Mouse (Mus musculus) spleen, postnatal 36 days (tissue): ENCODE measurements around the gene 2410131K14Rik.

ENCODE experiments used
- DNase-seq, 2 experiments: peaks; one replicate each; pipeline ENCODE4 v3.0.0; 2022; ENCODE audit warnings: low spot score in 2 of 2, mixed read lengths in 1 of 2

2410131K14Rik gene

DNA sequence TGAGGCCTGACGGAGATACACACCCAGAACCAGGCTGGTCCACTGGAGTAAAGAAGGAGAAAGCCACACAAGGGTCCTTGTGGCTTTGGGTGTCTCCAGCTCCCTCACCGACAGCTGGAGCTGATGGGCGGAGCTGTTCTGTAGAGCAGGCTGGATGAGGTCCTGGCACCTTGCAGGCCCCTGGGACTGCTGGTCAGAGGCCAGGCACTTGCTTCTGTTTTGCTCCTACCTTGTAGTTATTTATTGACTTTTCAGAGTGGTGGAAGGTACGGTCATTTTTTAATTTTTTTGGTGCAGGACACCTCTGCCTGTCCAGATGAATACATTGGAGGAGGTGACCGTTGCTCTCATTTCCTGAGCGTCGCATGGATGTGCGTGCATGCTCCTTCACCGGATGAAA lies 16.2 kb downstream of the 2410131K14Rik start:
- DNase-seq = no peak

DNA sequence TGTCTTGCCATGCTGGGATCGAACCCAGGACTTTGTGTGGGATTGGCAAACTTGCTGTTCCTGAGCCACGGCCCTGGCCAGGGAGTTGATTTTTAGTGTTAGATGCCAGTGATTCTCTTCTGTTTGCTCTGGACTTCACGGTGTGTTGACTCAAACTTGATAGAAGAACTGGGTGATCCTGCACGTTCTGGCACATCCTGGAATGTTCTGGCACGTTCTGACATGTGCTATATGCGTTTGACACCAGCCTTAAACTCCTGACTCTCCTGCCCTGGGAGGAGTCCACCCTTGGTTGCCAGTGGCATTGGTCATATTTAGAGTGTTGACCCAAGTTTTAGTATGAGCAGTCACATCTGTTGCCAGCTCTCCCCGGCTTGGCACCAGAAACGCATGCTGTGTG lies 17.4 kb downstream of the 2410131K14Rik start:
- no peak for DNase-seq

DNA sequence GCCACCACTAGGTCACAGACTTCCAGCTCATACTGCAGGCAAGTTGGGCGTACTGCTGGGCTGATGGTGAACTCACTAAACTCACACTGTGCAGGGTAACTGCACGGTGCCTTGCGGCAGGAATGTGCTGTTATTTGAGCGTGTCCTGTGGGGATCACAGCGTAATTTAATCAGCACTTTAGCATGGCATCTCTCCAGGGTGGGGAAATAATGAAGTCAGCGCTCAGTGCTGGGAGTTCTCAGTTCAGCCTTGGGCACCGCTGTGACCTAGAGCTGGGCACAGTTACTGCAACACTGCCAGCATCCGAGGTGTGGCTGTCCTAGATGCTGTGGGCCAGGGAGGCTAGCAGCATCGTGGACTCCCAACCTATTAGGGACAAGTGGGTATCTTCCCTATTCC lies 19.3 kb downstream of the 2410131K14Rik start:
- DNase-seq = no peak

DNA sequence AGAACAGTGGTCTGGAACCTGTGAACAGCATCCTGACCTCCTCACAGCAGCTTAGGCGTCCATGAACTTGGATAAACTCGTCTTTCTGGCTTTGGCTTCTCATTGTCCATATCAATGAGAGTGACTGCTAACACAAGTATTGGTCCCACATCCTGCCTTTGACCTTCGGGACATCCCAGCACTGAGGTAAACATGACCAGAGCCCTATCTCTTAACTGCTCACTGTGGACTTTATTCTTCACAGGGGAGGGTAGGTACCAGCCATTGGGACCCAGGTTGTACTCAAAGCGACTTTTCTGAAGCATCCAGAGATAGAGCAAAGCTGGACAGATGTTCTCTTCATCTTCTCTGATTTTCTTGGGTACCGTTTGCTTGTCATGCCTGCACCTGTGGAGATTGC lies 20.3 kb downstream of the 2410131K14Rik start:
- DNase-seq = no peak

DNA sequence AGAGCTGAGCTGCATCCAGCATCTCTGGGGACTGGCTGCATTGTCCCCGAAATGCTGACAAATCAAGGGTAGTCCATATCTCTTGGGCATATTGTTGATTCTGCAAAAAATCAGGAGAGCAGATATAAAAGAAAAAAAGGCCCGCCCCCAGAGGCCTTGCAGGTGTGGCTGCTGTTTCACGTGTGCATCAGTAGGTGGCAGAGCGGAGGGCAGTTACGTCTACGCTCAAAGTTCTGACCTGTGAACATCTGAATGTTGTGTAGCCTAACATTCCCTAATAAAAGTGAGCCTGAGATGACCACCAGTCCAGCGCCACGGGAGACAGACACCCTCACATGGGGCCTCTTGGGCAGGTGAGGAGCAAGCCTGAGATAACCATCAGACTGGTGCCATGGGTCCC lies 21.3 kb downstream of the 2410131K14Rik start:
- DNase-seq = no peak

DNA sequence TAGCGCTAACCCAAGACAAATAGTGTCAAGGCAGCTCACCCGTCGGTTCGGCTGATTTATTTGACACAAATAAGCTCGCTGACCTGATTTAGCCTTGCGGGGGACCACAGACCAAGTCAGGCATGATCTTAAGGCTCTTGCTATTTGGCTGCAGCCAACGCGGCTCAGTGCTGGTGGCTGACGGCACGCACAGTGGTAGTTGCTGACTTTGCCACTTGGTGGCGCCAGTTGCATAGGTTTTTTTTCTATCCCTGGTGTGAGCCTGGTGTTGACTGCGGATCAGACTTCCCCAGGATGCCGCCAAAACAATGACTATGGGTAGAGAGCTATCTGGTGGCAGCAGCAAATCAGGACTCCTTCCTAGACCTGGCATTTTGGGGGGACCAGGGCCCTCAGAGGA lies 24.0 kb downstream of the 2410131K14Rik start:
- DNase-seq = peak; percentile 43 to 61

DNA sequence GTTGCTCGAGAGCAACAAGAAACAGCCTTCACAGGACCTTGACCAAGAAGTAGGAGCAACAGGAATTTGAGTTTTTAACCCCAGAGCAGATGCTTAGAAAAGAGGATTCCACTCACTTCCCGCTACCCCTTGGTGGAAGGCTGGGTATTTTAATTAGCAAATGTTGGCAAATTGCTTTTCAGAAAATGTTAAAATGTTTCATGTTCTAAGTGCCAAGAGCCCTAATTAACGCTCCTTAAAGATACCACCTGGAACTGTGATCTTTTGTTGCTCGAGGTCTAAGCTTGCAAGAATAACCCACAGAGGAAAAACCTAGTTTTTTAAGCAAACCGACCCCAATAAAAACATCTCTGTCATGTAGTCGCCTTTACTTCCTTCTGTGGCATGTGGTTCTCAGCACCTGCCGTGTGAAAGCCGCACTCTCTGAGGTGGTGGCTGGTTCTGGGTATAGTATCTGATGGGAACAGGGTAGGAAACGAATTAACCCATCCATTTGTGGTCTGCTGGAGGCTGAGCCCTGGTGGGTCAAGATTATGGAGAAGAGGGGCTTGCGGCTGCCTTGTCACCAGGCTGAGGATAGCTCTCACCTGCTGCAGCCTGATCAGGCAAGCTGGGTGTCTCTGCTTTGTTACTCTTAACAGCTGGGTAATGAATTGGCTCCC lies 26.6 kb downstream of the 2410131K14Rik start:
- no peak for DNase-seq

DNA sequence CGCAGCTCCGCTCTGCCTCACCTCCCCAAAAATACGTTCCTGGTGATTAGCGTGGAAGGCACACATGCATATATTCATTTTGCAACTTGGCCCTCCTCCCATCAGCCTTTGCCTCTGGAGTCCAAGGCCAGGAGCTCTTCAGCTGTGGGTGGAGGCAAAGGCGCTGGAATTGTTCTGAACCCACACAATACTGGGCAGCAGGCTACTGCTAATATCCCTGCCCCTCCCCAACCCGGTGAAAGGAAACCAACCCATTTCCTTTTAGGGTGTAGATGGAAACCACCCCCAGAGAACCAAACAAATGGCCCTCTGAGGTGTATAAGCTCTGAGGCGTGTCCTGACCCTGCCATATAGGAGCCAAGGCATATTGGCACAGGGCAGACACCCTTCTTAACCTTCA lies 28.4 kb downstream of the 2410131K14Rik start:
- DNase-seq = no peak

DNA sequence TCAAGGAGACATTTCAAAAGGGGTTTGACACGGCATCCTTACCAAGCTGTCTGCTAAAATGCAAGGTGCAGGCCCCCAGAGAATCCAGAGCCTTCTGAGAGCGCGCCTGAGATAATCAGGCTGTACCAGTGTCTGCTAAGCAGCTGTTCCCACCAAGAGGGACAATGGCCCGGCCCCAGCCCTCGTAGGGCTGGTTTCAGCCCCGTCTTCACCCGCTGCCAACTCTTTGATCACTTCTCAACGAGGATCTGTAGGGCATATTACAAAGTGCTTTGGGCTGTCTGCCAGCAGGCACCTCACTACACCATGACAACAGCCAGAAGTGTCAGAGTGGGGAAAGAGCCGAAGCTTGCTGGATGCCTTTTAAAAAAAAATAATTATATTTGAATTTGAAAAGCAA lies 29.5 kb downstream of the 2410131K14Rik start:
- no peak for DNase-seq

DNA sequence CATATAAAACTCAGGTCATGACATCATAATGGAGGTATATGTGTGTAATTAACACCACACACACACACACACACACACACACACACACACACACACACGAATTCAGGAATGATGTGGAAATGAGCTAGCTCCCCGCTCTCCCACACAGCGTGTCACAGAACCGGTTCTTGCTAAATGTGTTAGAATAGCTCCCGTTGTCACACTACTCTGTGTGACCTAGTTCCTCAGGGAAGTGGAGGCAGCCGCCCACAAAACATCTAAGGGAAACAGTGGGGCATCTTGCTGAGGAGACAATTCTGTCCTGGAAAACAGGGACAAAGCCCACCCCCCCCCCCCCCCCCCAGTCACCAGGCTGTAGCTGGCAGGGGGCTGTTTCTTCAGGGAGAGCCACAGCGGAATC lies 31.3 kb downstream of the 2410131K14Rik start:
- no peak for DNase-seq

DNA sequence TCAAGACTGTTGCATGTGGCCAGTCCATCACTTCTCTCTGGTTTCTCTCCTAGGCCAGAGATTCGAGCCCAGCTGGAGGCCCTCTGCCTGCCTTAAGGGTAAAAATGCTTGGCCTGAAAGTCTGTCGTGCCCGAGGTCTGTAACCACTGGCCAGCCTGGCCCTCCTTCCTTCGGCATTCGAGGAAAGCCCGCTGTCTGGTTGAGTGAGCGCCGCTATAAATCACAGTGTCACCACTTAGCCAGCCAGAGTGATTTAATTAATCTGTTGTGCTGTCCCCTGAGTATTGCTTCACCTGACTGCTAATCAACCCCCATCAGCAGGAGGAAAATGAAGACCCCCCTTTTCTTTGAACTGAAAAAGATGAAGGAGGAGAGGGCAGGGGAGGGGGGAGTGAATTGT lies 31.7 kb downstream of the 2410131K14Rik start:
- no peak for DNase-seq

DNA sequence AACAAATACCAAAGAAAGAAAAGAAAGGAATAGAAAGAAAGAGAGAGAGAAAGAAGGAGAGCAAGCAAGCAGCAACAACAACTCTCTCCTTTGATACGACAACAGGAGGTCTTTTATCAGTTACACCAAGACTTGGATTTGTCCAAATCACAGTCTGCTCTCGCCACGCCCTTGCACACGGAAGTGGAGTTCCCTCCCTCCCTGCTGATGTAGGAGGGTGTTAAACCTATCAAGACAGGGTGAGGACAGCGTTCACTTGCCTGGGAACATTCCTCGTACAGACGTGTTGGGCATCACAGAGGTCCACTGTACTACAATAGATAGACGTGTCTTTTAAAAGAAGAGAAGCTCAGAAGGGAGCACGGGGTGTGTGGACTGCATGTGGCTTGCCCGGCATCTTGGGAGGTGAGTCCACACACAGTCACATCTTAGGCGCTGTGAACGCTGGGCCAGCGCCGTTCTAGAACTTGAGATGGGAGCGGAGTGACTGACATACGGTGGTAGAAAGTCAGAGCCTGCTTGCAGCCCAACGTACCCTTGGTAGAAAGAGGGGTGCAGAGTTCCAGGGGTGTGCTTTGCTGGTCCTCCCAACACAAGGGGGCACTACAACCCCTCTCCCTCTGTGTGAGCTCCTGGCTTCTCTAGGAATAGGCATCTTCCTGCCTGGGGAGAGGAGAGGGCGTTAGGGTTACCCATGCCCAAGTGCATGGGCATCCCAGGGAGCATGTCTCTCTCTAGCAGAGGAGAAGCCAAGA lies 32.9 kb downstream of the 2410131K14Rik start:
- DNase-seq = no peak

DNA sequence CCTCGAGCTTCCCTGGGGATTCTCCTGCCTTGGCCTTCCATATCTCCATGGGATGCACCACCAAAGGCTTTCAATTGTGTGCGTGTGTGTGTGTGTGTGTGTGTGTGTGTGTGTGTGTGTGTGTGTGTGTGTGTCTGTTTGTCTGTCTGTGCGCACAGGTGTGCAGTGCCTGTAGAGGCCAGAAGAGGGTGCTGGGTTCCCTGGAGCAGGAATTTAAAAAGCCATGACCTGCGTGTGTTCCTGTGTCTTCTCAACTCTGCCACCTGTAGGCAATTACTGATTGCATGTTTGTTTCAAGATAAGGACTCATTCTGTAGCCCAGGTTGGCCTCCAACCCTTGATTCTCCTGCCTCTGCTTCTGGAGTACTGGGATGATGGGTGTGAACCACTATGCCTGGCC lies 46.4 kb downstream of the 2410131K14Rik start:
- no peak for DNase-seq

DNA sequence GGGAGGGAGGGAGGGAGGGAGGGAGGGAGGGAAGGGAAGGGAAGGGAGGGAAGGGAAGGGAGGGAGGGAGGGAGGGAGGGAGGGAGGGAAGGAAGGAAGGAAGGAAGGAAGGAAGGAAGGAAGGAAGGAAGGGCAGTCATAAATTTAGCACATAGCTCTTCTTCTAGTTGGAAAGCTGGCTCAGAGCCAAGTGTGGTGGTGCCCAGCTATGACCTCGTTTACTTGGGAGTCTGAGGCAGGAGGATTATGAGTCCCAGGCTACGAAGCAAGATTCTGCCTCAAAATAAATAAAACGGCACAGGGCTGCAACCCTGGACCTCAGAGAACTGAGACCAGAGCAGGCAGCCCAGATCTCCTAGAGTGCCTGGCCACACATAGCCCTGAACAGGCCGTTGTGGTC lies 47.4 kb downstream of the 2410131K14Rik start:
- no peak for DNase-seq

DNA sequence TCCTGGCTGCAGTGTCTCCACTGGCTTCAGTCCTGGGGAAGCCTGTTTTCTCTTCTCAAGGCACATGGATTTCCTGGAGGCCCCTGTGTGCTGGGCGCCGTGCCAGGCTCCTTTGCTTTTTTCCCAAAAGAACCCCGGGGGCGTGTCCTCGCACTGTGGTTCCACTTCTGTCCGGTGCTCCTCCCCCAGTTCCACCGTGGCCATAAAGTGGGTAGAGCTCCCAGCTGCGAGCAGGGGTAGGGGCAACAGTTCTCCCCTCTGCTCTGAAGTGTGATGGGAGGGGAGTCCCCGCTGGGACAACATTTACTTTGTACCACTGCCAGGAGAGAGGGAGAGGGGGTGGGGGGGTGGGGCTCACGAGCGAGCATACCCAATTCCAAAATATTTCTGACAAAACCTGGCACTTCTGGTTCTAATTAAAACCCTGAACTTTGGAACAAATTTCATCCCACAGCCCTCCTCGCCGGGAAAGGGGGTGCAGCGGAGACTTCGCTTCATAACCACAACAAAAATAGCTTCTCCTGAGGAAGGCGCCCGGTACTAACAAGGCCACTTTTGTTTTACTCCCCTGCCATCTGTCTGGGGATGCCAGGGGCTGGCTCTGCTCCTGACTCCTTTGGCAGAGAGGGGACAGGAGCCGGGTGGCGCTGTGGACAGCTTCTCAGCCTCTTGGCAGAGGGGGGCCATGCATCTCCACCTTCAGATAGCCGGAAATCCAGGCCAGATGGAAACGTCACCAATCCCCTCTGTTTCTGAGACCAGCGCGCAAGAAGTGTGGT lies 49.2 kb downstream of the 2410131K14Rik start:
- peak; percentile 20 to 30 for DNase-seq

DNA sequence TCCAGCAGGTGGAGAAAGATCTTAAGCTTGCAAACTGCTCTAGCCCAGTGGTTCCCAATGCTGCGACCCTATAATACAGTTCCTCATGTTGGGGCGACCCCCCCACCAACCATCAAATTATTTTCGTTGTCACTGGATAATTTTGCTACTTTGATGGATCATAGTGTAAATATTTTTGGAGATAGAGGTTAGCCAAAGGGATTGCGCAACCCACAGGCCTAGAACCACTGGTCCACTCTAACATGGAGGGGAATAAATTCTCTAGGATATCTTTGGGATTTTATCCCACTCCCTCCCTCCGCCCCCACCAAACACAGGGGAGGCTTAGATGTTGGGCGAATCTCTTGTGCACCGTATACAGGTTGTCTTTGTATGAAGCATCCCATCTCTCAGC lies 49.8 kb downstream of the 2410131K14Rik start:
- DNase-seq = no peak

DNA sequence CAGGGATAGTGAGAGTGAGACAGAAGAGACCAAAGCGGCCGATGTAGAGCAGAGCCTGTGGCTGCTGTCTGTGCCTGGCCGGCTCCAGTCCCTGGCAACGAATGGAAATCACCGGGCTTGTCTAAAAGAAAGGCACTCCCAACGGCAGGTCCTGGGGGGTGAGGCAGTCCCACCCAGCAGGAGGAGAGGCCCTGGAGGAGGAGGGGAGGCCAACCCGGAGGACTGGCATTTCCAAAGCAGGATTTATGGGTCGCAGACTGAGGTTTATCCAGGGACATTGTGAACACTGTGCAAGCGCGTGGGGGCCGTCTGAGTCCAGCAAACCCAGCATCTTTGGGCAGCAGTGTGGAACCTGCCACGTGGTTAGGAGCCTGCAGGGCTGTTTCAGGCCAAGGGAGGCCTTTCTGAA lies 52.3 kb downstream of the 2410131K14Rik start:
- no peak for DNase-seq

DNA sequence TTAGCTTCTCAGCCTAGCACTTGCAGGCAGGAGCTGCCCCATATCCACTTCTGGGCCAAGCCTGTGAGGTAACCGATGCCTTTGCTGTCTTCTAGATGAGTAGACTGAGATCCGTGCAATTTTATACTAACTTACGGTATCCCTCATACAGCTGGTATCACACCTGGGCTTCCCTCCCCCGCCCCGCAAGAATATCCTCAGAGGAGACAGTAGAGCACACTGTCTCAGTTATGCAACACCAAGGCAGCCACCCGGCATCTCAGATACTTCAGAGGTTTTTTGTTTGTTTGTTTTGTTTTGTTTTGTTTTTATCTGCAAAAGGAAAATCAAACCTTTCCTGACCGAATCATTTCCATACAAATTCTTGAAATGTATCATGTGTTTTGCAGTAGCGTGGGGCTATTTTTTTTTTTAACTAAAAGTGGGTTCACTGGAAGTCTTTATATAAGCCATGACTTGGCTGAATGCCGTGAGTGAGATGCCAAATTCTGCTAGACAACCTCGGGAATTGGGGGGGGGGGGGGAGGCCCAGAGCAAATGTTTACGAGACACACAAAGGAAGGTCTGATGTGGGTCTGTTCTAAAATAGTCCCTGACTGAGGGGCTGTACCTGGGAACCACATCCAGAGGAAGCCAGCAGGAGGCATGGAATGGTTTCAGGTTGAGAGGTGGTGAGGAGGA lies 54.8 kb downstream of the 2410131K14Rik start:
- DNase-seq = no peak

DNA sequence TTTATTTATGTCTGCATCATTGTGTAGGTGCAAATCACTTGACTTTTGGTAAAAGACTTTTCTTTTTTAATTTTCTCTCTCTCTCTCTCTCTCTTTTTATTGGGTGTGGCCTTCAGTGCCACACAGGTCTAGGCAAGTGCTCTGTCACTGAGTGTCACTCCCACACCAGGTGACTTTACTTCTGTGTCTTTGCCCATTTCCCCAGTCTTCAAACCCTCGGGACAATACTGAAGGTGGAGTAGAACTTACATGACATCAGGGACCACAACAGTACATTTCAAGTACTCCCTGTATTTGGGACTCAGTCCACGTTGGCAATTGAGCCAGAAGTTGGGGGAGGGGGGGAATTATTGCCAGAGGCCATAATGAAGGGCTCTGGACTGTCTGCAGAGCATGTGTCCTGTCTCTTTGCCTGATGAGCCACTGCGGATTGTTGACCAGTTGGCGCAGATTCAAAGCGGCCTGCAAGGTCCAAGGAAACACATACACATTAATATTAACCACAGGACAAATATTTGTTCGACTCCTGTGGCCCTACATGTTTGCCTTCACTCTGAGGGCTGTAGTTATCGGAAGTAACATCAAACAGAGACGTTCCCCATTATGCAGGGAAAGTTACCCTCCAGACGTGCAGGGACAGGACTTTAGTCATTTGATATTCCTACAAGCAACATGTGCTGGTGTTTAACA lies 57.6 kb downstream of the 2410131K14Rik start:
- no peak for DNase-seq

DNA sequence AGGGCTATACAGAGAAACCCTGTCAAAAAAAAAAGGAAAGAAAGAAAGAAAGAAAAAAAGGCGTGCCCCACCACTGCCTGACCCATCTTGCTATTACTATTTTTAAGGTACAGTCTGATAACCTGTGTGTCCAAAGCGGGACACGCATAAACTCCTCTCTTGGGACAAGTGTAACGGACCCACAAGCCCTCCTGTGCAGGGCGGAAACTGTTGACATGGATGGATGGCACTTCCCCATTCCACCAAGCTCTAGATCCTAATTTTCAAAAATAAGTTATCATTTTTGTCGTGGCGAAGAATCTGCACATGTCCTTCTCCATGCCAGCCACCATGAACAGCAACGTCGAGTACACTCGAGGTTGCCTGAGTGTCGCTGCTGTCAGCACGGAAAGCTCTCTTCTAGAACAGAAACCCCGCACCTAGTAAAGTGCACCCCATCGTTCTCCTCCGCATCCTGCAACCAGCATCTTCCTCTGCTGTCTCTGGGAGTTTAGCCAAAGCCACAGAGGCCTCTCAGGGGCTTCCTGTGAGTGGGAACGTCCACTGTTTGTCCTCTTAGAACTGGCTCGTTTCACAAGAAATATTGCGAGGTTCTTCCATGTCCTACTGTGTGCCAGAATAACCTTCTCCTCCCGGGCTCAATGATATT lies 60.1 kb downstream of the 2410131K14Rik start:
- no peak for DNase-seq

DNA sequence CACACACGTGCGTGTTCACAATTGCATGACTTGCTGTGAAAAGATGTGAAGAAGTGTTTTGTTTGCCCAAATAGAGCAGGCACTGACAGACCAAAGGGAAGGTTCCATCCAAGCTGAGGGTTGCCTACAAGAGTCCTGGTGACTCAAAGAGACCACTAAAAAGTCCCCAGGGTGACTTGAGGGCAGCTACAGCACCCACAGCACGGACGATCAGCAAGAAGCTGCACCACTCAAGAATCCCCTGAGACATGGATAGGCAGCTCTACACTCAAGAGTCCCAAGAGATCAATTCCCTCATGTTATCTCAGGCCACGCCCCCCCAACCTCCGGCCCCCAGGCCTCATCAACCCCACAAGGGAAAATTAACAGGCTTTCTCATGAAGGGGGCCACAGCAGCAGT lies 65.4 kb downstream of the 2410131K14Rik start:
- DNase-seq = no peak
